Mouse (Mus musculus) heart, embryonic 16.5 days (tissue): ENCODE measurements at regions not wholly inside any gene's neighbourhood (a gene's known extent, or its start where the extent isn't known, plus 50 kb on each side); places are given as distances from the start of the nearest gene placed in this dataset.
A peak's percentile ranks its signal among the peaks of the same experiment; 100 is the strongest.

Experiments
- ATAC-seq: fragments of 200-750 bp; cut with Nextera tagmentation; replicated peaks from 2 replicates; pipeline ENCODE4 v1.8.0; 2017; ENCODE audit warnings: moderate number of reproducible peaks; ENCODE audit not compliant: insufficient read depth, low FRiP score; ENCODE audit errors: extremely low read depth
- H3K27ac ChIP-seq: fragments of 300-500 bp; sonication (generic); 2 replicates; pipeline ENCODE4 v1.5.1; 2014; ENCODE audit warnings: mild to moderate bottlenecking, low read length, control low read depth, moderate library complexity
- H3K27me3 ChIP-seq: fragments of 300-500 bp; sonication (generic); 2 replicates; pipeline ENCODE4 v1.6.1; 2014; ENCODE audit warnings: low read length, mixed read lengths; ENCODE audit not compliant: control insufficient read depth, insufficient read depth
- H3K36me3 ChIP-seq: fragments of 300-500 bp; sonication (generic); 2 replicates; pipeline ENCODE4 v1.6.1; 2014; ENCODE audit not compliant: control insufficient read depth, insufficient read depth
- H3K4me1 ChIP-seq: fragments of 300-500 bp; sonication (generic); 2 replicates; pipeline ENCODE4 v1.6.1; 2014; ENCODE audit warnings: low read length, mixed read lengths; ENCODE audit not compliant: control insufficient read depth, insufficient read depth
- H3K4me2 ChIP-seq: fragments of 300-500 bp; sonication (generic); 2 replicates; pipeline ENCODE4 v1.6.1; 2014; ENCODE audit warnings: low read depth, mild to moderate bottlenecking, control low read depth, low read length
- H3K4me3 ChIP-seq: fragments of 300-500 bp; sonication (generic); 2 replicates; pipeline ENCODE4 v1.5.1; 2014; ENCODE audit warnings: mild to moderate bottlenecking, control low read depth, low read length
- H3K9ac ChIP-seq: fragments of 300-500 bp; sonication (generic); 2 replicates; pipeline ENCODE4 v1.6.1; 2014; ENCODE audit warnings: low read length, control low read depth
- H3K9me3 ChIP-seq: fragments of 300-500 bp; sonication (generic); replicated peaks from 2 replicates; pipeline ENCODE4 v1.6.1; 2016; ENCODE audit warnings: low read length; ENCODE audit not compliant: control insufficient read depth
- WGBS: fragments of 180-500 bp; shearing (Covaris S2); extraction: QIAGEN DNeasy Blood & Tissue Kit; methylation state at CpG from one replicate; pipeline ENCODE4 v1.1.7; 2014; 5-methylcytosine and 5-hydroxymethylcytosine counted together

- Histone ChIP-seq H3K27me3 (no peaks in the 10 kb centered on the region), H3K9ac (no peak overlapping the region), H3K36me3 (no peaks in the 10 kb centered on the region), H3K27ac (peak overlapping the region; percentile 29; the same call in 1 of the 2 replicates), H3K4me1 (peaks cover 1% of the 10 kb centered on the region; the same call in 1 of the 2 replicates), H3K9me3 (no peaks in the 10 kb centered on the region), H3K4me2 (no peak overlapping the region), H3K4me3 (no peak overlapping the region)
- ATAC-seq = no peak
- WGBS = 73% methylated on average over 10 of the region's 10 CpGs
Observed at GRCm38 (mm10) chr12:107126056-107126455, 362.4 kb upstream of the 3110018I06Rik start.

- no peaks in the 10 kb centered on the region for H3K27me3 ChIP-seq
- no peaks in the 10 kb centered on the region for H3K9me3 ChIP-seq
- no peak overlapping the region for H3K27ac ChIP-seq
- H3K9ac ChIP-seq = no peak overlapping the region
- no peak overlapping the region for H3K4me2 ChIP-seq
- no peaks in the 10 kb centered on the region for H3K36me3 ChIP-seq
- peaks cover 11% of the 10 kb centered on the region for H3K4me1 ChIP-seq
- ATAC-seq = no peak
- no peak overlapping the region for H3K4me3 ChIP-seq
- WGBS = 74% methylated on average over 3 of the region's 3 CpGs
Observed at GRCm38 (mm10) chr12:107127591-107127990, 360.8 kb upstream of the 3110018I06Rik start.

- Histone ChIP-seq H3K27ac (peak overlapping the region; percentile 13; the same call in 1 of the 2 replicates), H3K9ac (no peak overlapping the region), H3K36me3 (no peaks in the 10 kb centered on the region), H3K9me3 (no peaks in the 10 kb centered on the region), H3K27me3 (no peaks in the 10 kb centered on the region), H3K4me3 (no peak overlapping the region), H3K4me1 (peaks cover 11% of the 10 kb centered on the region), H3K4me2 (no peak overlapping the region)
- no peak for ATAC-seq
- 64% methylated on average over 6 of the region's 6 CpGs for WGBS
Observed at GRCm38 (mm10) chr12:107129232-107129631, 359.2 kb upstream of the 3110018I06Rik start.

- WGBS = 68% methylated on average over 7 of the region's 7 CpGs
- Histone ChIP-seq H3K4me3 (no peak overlapping the region; the same call in 1 of the 2 replicates), H3K4me1 (peaks cover 11% of the 10 kb centered on the region), H3K27me3 (no peaks in the 10 kb centered on the region), H3K9me3 (no peaks in the 10 kb centered on the region), H3K36me3 (no peaks in the 10 kb centered on the region), H3K4me2 (peak overlapping the region; percentile 49; the same call in 1 of the 2 replicates), H3K9ac (no peak overlapping the region), H3K27ac (peak overlapping the region; percentile 37; the same call in 1 of the 2 replicates)
- ATAC-seq = no peak
Observed at GRCm38 (mm10) chr12:107131351-107131750, 357.1 kb upstream of the 3110018I06Rik start.

GRCm38 (mm10) chr12:107131841-107132240 lies 356.6 kb upstream of the 3110018I06Rik start:
- WGBS = 32% methylated on average over 6 of the region's 6 CpGs
- Histone ChIP-seq H3K4me2 (peak overlapping the region; percentile 49), H3K4me3 (peak overlapping the region; percentile 16; the same call in 1 of the 2 replicates)

GRCm38 (mm10) chr12:107132501-107132900 lies 355.9 kb upstream of the 3110018I06Rik start:
- Histone ChIP-seq H3K27me3 (no peaks in the 10 kb centered on the region), H3K4me3 (no peak overlapping the region), H3K9ac (no peak overlapping the region), H3K36me3 (no peaks in the 10 kb centered on the region), H3K27ac (no peak overlapping the region), H3K9me3 (no peaks in the 10 kb centered on the region), H3K4me1 (peaks cover 11% of the 10 kb centered on the region), H3K4me2 (no peak overlapping the region)
- no peak for ATAC-seq
- 65% methylated on average over 3 of the region's 3 CpGs for WGBS

More at GRCm38 (mm10) chr12:107131841-107132240, 356.6 kb upstream of the 3110018I06Rik start:
- no peak overlapping the region for H3K9ac ChIP-seq
- ATAC-seq = no peak
- H3K27me3 ChIP-seq = no peaks in the 10 kb centered on the region
- peaks cover 11% of the 10 kb centered on the region for H3K4me1 ChIP-seq
- no peaks in the 10 kb centered on the region for H3K36me3 ChIP-seq
- no peaks in the 10 kb centered on the region for H3K9me3 ChIP-seq
- H3K27ac ChIP-seq = peak overlapping the region; percentile 37; the same call in 1 of the 2 replicates

- Histone ChIP-seq H3K4me1 (peaks cover 11% of the 10 kb centered on the region), H3K4me2 (no peak overlapping the region), H3K4me3 (no peak overlapping the region), H3K36me3 (no peaks in the 10 kb centered on the region), H3K27ac (no peak overlapping the region), H3K9ac (no peak overlapping the region), H3K27me3 (no peaks in the 10 kb centered on the region), H3K9me3 (no peaks in the 10 kb centered on the region)
- no peak for ATAC-seq
- 77% methylated on average over 3 of the region's 3 CpGs for WGBS
Observed at GRCm38 (mm10) chr12:107134353-107134752, 354.1 kb upstream of the 3110018I06Rik start.

- Histone ChIP-seq H3K4me2 (no peak overlapping the region), H3K9ac (no peak overlapping the region), H3K9me3 (no peaks in the 10 kb centered on the region), H3K27ac (peak overlapping the region; percentile 50; the same call in 1 of the 2 replicates), H3K4me1 (no peaks in the 10 kb centered on the region), H3K36me3 (no peaks in the 10 kb centered on the region), H3K27me3 (no peaks in the 10 kb centered on the region), H3K4me3 (no peak overlapping the region)
- WGBS = 85% methylated on average over 8 of the region's 8 CpGs
- peak; percentile 47; the same call in 1 of the 2 replicates for ATAC-seq
Observed at GRCm38 (mm10) chr12:107138677-107139400, 349.6 kb upstream of the 3110018I06Rik start.

GRCm38 (mm10) chr12:107140957-107141595 lies 347.4 kb upstream of the 3110018I06Rik start:
- H3K27me3 ChIP-seq = no peaks in the 10 kb centered on the region
- ATAC-seq = peak; percentile 29; the same call in 1 of the 2 replicates
- H3K4me2 ChIP-seq = no peak overlapping the region
- H3K9me3 ChIP-seq = no peaks in the 10 kb centered on the region
- H3K4me1 ChIP-seq = no peaks in the 10 kb centered on the region
- no peak overlapping the region for H3K4me3 ChIP-seq
- H3K9ac ChIP-seq = no peak overlapping the region
- H3K27ac ChIP-seq = peak overlapping the region; percentile 57; the same call in 1 of the 2 replicates
- H3K36me3 ChIP-seq = no peaks in the 10 kb centered on the region
- 77% methylated on average over 9 of the region's 9 CpGs for WGBS
